Mouse (Mus musculus): ENCODE data around the gene Etnk1.

DNA sequence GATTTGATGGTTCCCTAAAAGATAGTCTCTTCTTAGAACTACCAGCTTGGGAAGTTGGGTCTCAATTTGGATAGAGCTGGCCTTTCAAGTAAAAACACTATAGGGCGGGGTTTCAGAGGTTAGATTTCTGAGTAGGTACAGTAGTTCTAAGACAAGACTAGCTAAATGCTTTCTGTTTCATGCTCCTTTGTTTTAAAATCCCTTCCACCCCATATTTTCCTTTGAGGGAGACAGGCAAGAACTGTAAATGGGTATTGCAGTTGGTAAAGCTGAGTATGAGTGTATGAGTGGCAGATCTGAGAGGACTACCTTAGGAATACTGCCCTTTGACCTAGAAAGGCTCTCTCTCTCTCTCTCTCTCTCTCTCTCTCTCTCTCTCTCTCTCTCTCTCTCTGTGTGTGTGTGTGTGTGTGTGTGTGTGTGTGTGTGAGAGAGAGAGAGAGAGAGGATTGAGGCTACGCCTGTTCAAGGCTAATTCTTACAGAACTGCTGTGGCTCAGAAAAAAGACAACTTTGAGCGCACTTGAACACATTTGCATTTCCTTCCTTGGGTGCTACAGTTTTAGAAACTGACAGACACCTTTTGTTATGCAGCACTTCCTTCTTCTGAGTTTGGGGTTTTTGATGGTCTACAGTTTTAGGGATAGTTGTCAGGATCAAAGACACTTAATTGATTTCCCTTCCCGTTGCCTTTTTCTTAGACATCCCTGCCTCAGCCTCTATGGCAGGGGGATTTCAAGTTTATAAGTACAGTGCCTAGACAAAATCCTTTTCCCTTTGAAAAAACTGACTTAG is 3.3 kb downstream of the Etnk1 start:
- TF ChIP-seq CTCF (IDR thresholded peaks at IDR 0.05; ENCODE audit: borderline replicate concordance, insufficient read depth, low read length) = no peak
- TF ChIP-seq POLR2A (IDR thresholded peaks at IDR 0.05; ENCODE audit: low read depth, low read length) = no peak
